Mouse (Mus musculus) midbrain, embryonic 13.5 days (tissue): ENCODE measurements around the gene Guca1b. TPM values are rescaled to one million over a fixed set of nuclear protein-coding genes. Genes with fewer than 3 reads are reported as not detected.

Source experiments
- ATAC-seq: fragments of 200-750 bp; cut with Nextera tagmentation; 2 replicates; pipeline ENCODE4 v1.8.0; 2017; ENCODE audit warnings: mild to moderate bottlenecking, moderate TSS enrichment, moderate library complexity
- H3K27ac ChIP-seq: fragments of 300-500 bp; sonication (generic); 2 replicates; pipeline ENCODE4 v1.5.1; 2015; ENCODE audit warnings: inconsistent platforms, mild to moderate bottlenecking, moderate library complexity
- H3K27me3 ChIP-seq: fragments of 300-500 bp; sonication (generic); 2 replicates; pipeline ENCODE4 v1.6.1; 2015; ENCODE audit warnings: mild to moderate bottlenecking, inconsistent platforms
- H3K36me3 ChIP-seq: fragments of 300-500 bp; sonication (generic); 2 replicates; pipeline ENCODE4 v1.6.1; 2015; ENCODE audit warnings: mild to moderate bottlenecking, inconsistent platforms
- H3K4me1 ChIP-seq: fragments of 300-500 bp; sonication (generic); replicated peaks from 2 replicates; pipeline ENCODE4 v1.6.1; 2015; ENCODE audit warnings: inconsistent platforms
- H3K4me2 ChIP-seq: fragments of 300-500 bp; sonication (generic); replicated peaks from 2 replicates; pipeline ENCODE4 v1.6.1; 2015; ENCODE audit warnings: moderate library complexity, mild to moderate bottlenecking, inconsistent platforms
- H3K4me3 ChIP-seq: fragments of 300-500 bp; sonication (generic); replicated peaks from 2 replicates; pipeline ENCODE4 v1.5.1; 2015; ENCODE audit warnings: mild to moderate bottlenecking, inconsistent platforms
- H3K9ac ChIP-seq: fragments of 300-500 bp; sonication (generic); replicated peaks from 2 replicates; pipeline ENCODE4 v1.6.1; 2015; ENCODE audit warnings: mild to moderate bottlenecking, inconsistent platforms
- H3K9me3 ChIP-seq: fragments of 300-500 bp; sonication (generic); 2 replicates; pipeline ENCODE4 v1.6.1; 2016; ENCODE audit warnings: mild to moderate bottlenecking, inconsistent platforms
- WGBS: fragments of 180-500 bp; shearing (Covaris S2); methylation state at CpG from one replicate; pipeline ENCODE4 v1.1.7; 2015; 5-methylcytosine and 5-hydroxymethylcytosine counted together
- polyA plus RNA-seq: library from polyadenylated mRNA; unstranded; fragments of >200 nt; fragmentation: Nextera tagmentation; extraction: Ambion mirVana; gene quantifications from 2 replicates; pipeline ENCODE4 v1.2.1, GENCODE M21; 2015

Guca1b gene
- polyA plus RNA-seq = 0.48 and 0.93 TPM in 2 replicates

- Histone ChIP-seq H3K9ac (no peak within 1 kb of the TSS), H3K27me3 (no peaks in the 10 kb centered on the region), H3K4me1 (peaks cover 10% of the 10 kb centered on the region; the same call in 1 of the 2 replicates), H3K36me3 (peaks cover 16% of the 10 kb centered on the region), H3K9me3 (0 out of 2 replicates have a peak, but pooled peaks cover 3% of the 10 kb centered on the region), H3K27ac (no peak within 1 kb of the TSS), H3K4me2 (no peak within 1 kb of the TSS), H3K4me3 (no peak within 1 kb of the TSS)
- ATAC-seq = no peak
- 21% methylated on average over 10 of the region's 10 CpGs for WGBS
Measured at GRCm38 (mm10) chr17:47385145-47385544, at the start of gene Guca1b. Gene Guca1b, plus strand, starts transcription at chr17:47385393.

DNA sequence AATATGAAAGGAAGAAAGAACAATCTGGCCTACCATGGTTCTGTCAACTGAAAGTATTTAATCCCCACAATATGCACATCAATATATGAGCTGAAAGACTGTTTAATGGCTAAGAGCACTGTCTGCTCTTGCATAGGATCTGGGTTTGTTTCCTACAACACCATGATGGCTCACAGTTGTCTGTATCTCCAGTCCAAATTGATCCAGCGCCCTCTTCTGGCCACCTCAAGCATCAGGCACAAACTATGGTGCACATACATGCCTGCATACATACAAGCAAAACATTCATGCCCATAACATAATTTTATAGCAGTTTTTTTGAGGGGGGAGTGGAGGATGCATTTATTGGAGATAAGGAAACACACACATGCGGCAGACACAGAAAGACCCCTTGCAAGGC is 42.1 kb upstream of the Guca1b start:
- H3K9ac ChIP-seq = no peak overlapping the region
- no peak overlapping the region for H3K27ac ChIP-seq
- H3K9me3 ChIP-seq = peaks cover 7% of the 10 kb centered on the region
- 88% methylated on average over 2 of the region's 2 CpGs for WGBS
- no peaks in the 10 kb centered on the region for H3K27me3 ChIP-seq
- no peak for ATAC-seq
- H3K4me2 ChIP-seq = no peak overlapping the region
- peaks cover 95% of the 10 kb centered on the region for H3K36me3 ChIP-seq
- H3K4me1 ChIP-seq = no peaks in the 10 kb centered on the region
- H3K4me3 ChIP-seq = no peak overlapping the region

- H3K4me3 ChIP-seq = no peak overlapping the region
- no peak overlapping the region for H3K4me2 ChIP-seq
- H3K4me1 ChIP-seq = no peaks in the 10 kb centered on the region
- peaks cover 27% of the 10 kb centered on the region for H3K9me3 ChIP-seq
- H3K27ac ChIP-seq = no peak overlapping the region
- no peak overlapping the region for H3K9ac ChIP-seq
- H3K36me3 ChIP-seq = peaks cover 95% of the 10 kb centered on the region
- no peaks in the 10 kb centered on the region for H3K27me3 ChIP-seq
- 84% methylated on average over 3 of the region's 3 CpGs for WGBS
- ATAC-seq = no peak
Measured at GRCm38 (mm10) chr17:47349721-47350319, 35.4 kb upstream of the Guca1b start.

GRCm38 (mm10) chr17:47359964-47360363 is 25.2 kb upstream of the Guca1b start:
- H3K36me3 ChIP-seq = peaks cover 52% of the 10 kb centered on the region
- no peak overlapping the region for H3K4me3 ChIP-seq
- 0 out of 2 replicates have a peak, but pooled peaks cover 8% of the 10 kb centered on the region for H3K27me3 ChIP-seq
- no peak overlapping the region for H3K27ac ChIP-seq
- H3K9me3 ChIP-seq = no peaks in the 10 kb centered on the region
- 38% methylated on average over 6 of the region's 6 CpGs for WGBS
- no peak overlapping the region for H3K4me2 ChIP-seq
- H3K4me1 ChIP-seq = no peaks in the 10 kb centered on the region
- ATAC-seq = no peak
- H3K9ac ChIP-seq = no peak overlapping the region

- no peak for ATAC-seq
- H3K4me2 ChIP-seq = no peak overlapping the region
- H3K4me3 ChIP-seq = no peak overlapping the region
- WGBS = 85% methylated on average over 11 of the region's 11 CpGs
- no peak overlapping the region for H3K27ac ChIP-seq
- no peaks in the 10 kb centered on the region for H3K9me3 ChIP-seq
- H3K36me3 ChIP-seq = peaks cover 38% of the 10 kb centered on the region
- H3K9ac ChIP-seq = no peak overlapping the region
- H3K4me1 ChIP-seq = no peaks in the 10 kb centered on the region
- H3K27me3 ChIP-seq = peaks cover 22% of the 10 kb centered on the region
Measured at GRCm38 (mm10) chr17:47361343-47361742, 23.9 kb upstream of the Guca1b start.

DNA sequence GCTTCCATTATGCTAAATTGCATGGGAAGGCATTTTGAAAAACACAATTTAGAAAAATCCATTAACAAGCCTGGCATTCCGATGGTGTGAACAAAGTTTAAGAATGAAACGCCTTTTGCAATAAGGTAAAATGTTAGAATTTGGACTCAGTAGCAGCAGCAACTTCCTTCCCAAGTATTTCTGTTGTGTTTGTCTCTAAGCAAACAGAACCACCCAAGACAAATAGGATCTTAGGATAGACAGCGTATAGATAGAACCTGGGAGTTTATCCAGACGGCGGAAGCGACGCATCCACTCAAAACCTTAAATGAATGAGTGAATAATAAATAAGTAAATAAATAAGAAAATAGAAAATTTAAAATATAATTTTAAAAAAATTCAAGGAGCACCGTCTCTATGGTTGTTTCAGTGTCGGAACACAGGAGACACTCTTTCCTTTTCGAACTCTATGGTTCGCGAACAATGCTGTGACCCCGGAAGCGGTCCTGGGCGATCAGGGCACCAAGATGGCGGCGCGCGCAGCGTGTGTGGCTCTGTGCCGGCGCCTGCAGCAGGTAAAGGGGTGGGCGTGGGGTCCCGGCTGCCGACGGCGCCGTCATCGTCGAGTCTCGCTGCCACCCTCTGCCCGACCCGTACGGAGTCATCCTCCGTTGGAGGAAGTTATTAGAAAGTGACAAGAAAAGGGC is 16.6 kb upstream of the Guca1b start, which contains the start of gene Mrps10:
Mrps10 (plus strand) TSS at position 487 of the 686 bp plus-strand sequence.
- H3K4me1 ChIP-seq = peaks cover 24% of the 10 kb centered on the region
- peak within 1 kb of the TSS; percentile 76; the same call in 1 of the 2 replicates for H3K27ac ChIP-seq
- peaks cover 15% of the 10 kb centered on the region for H3K36me3 ChIP-seq
- peak within 1 kb of the TSS; percentile 88 for H3K4me2 ChIP-seq
- 3% methylated on average over 35 of the region's 35 CpGs for WGBS
- H3K9ac ChIP-seq = peak within 1 kb of the TSS; percentile 72
- peak within 1 kb of the TSS; percentile 79 for H3K4me3 ChIP-seq
- peaks cover 34% of the 10 kb centered on the region for H3K27me3 ChIP-seq
- ATAC-seq = peak; percentile 94
- no peaks in the 10 kb centered on the region for H3K9me3 ChIP-seq

- H3K9me3 ChIP-seq = no peaks in the 10 kb centered on the region
- H3K4me1 ChIP-seq = peaks cover 24% of the 10 kb centered on the region
- peaks cover 20% of the 10 kb centered on the region for H3K36me3 ChIP-seq
- H3K27ac ChIP-seq = peak overlapping the region; percentile 76; the same call in 1 of the 2 replicates
- H3K4me3 ChIP-seq = peak overlapping the region; percentile 79
- H3K9ac ChIP-seq = peak overlapping the region; percentile 72
- under 1% methylated on average over 20 of the region's 20 CpGs for WGBS
- peaks cover 34% of the 10 kb centered on the region for H3K27me3 ChIP-seq
- H3K4me2 ChIP-seq = peak overlapping the region; percentile 88
- ATAC-seq = peak; percentile 80
Measured at GRCm38 (mm10) chr17:47369087-47369443, 16.1 kb upstream of the Guca1b start.

DNA sequence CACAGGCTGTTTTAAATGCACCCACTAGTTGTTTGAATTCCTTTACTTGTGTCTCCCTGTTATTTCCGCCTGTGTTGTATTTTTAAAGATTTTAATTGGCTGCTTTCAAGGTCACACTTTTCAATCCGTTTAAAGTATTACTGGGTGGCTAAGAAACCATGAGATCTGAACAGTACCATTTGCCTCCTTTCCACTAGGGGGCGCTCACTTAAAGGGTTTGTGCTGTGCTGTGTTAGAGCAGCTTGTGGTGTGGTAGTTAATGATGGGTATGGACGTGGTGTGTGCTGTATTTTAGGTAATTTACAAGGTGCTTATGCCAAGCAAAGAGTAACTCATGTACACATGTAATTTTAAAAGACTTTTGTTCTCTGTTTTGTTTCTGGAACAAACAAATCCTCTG is 13.7 kb upstream of the Guca1b start:
- H3K27ac ChIP-seq = no peak overlapping the region
- peak; percentile 67 for ATAC-seq
- no peak overlapping the region for H3K4me3 ChIP-seq
- H3K4me2 ChIP-seq = 0 out of 2 replicates have a peak overlapping the region, but pooled peaks have one; percentile 6
- H3K27me3 ChIP-seq = peaks cover 11% of the 10 kb centered on the region; the same call in 1 of the 2 replicates
- WGBS = 6% methylated on average over 4 of the region's 4 CpGs
- no peak overlapping the region for H3K9ac ChIP-seq
- H3K36me3 ChIP-seq = peaks cover 44% of the 10 kb centered on the region
- peaks cover 24% of the 10 kb centered on the region for H3K4me1 ChIP-seq
- H3K9me3 ChIP-seq = no peaks in the 10 kb centered on the region

- no peak for ATAC-seq
- no peak overlapping the region for H3K27ac ChIP-seq
- H3K9me3 ChIP-seq = no peaks in the 10 kb centered on the region
- H3K4me2 ChIP-seq = no peak overlapping the region
- WGBS = 90% methylated on average over 6 of the region's 6 CpGs
- no peaks in the 10 kb centered on the region for H3K27me3 ChIP-seq
- H3K4me3 ChIP-seq = no peak overlapping the region
- H3K9ac ChIP-seq = no peak overlapping the region
- H3K36me3 ChIP-seq = peaks cover 68% of the 10 kb centered on the region
- H3K4me1 ChIP-seq = peaks cover 24% of the 10 kb centered on the region
Measured at GRCm38 (mm10) chr17:47373991-47374390, 11.2 kb upstream of the Guca1b start.

GRCm38 (mm10) chr17:47376779-47377280 is 8.4 kb upstream of the Guca1b start:
- peaks cover 93% of the 10 kb centered on the region for H3K36me3 ChIP-seq
- no peak overlapping the region for H3K9ac ChIP-seq
- 90% methylated on average over 6 of the region's 6 CpGs for WGBS
- H3K4me1 ChIP-seq = peaks cover 5% of the 10 kb centered on the region; the same call in 1 of the 2 replicates
- ATAC-seq = no peak
- no peak overlapping the region for H3K4me2 ChIP-seq
- no peaks in the 10 kb centered on the region for H3K9me3 ChIP-seq
- no peaks in the 10 kb centered on the region for H3K27me3 ChIP-seq
- no peak overlapping the region for H3K4me3 ChIP-seq
- H3K27ac ChIP-seq = no peak overlapping the region

DNA sequence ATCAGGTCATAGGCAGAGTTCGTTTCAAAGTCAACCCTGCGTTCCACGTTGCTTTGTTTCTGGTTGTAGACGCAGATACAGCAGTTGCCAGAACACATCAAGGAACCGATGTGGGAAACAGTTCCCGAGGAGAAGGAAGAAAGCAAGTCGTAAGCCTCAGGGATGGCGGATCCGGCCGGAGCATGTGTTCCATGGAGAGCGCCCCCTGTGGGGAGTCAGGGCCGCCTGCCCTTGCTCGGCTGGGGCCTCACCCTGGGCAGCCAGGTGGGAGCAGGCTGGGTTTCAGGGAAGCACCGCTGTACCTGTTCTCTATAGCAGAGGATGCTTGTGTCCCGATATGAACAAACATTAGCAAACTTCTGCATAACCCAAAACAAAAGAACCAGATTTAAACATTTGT is 7.1 kb upstream of the Guca1b start:
- no peak overlapping the region for H3K9ac ChIP-seq
- WGBS = 80% methylated on average over 15 of the region's 15 CpGs
- H3K27ac ChIP-seq = no peak overlapping the region
- no peaks in the 10 kb centered on the region for H3K27me3 ChIP-seq
- H3K9me3 ChIP-seq = no peaks in the 10 kb centered on the region
- no peak for ATAC-seq
- no peak overlapping the region for H3K4me2 ChIP-seq
- no peak overlapping the region for H3K4me3 ChIP-seq
- peaks cover 82% of the 10 kb centered on the region for H3K36me3 ChIP-seq
- H3K4me1 ChIP-seq = peaks cover 7% of the 10 kb centered on the region; the same call in 1 of the 2 replicates

DNA sequence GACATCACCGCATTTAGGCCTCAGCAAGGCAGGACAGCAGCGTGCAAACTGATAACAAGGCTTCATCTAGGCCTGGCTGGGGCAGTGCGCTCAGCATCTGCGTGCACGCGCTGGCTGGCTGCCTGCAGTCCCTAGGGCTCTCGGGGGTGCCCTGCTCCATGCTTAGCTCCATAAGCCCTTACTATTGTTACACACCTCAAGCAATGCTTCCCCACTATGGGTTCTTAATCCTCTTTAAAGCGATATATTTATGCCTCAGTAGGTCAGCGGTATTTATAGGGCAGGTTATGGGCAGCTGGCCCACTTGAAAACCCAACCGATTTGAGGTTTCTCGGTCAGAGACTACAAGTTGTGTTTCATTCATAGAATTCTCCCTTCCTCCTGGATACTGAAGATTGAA is 3.3 kb upstream of the Guca1b start:
- Histone ChIP-seq H3K9me3 (0 out of 2 replicates have a peak, but pooled peaks cover 3% of the 10 kb centered on the region), H3K36me3 (peaks cover 47% of the 10 kb centered on the region), H3K4me3 (no peak overlapping the region), H3K27me3 (no peaks in the 10 kb centered on the region), H3K4me1 (peaks cover 10% of the 10 kb centered on the region; the same call in 1 of the 2 replicates), H3K27ac (peak overlapping the region; percentile 30; the same call in 1 of the 2 replicates), H3K9ac (no peak overlapping the region), H3K4me2 (no peak overlapping the region)
- WGBS = 42% methylated on average over 11 of the region's 11 CpGs
- ATAC-seq = peak; percentile 24; the same call in 1 of the 2 replicates
